Mouse (Mus musculus) liver, embryonic 11.5 days (tissue): ENCODE data around the gene Myct1. TPM values are rescaled to one million over a fixed set of nuclear protein-coding genes. Genes with fewer than 3 reads are reported as not detected.

ENCODE experiments used
- ATAC-seq: fragments of 200-750 bp; cut with Nextera tagmentation; replicated peaks from 2 replicates; pipeline ENCODE4 v1.8.0; 2017; ENCODE audit warnings: moderate number of reproducible peaks, mild to moderate bottlenecking, moderate TSS enrichment, moderate library complexity; ENCODE audit not compliant: low FRiP score
- DNase-seq: peaks from one replicate; pipeline ENCODE4 v3.0.0-alpha.2; 2017; ENCODE audit warnings: low spot score
- H3K27ac ChIP-seq: fragments of 300-500 bp; sonication (generic); 2 replicates; pipeline ENCODE4 v1.5.1; 2014; ENCODE audit warnings: mild to moderate bottlenecking, low read depth, low read length, control low read depth
- H3K27me3 ChIP-seq: fragments of 300-500 bp; sonication (generic); replicated peaks from 2 replicates; pipeline ENCODE4 v1.6.1; 2014; ENCODE audit warnings: low read length, mixed read lengths; ENCODE audit not compliant: control insufficient read depth, insufficient read depth
- H3K36me3 ChIP-seq: fragments of 300-500 bp; sonication (generic); 2 replicates; pipeline ENCODE4 v1.6.1; 2014; ENCODE audit warnings: mild to moderate bottlenecking, low read length, moderate library complexity, mixed read lengths; ENCODE audit not compliant: control insufficient read depth, insufficient read depth
- H3K4me1 ChIP-seq: fragments of 300-500 bp; sonication (generic); replicated peaks from 2 replicates; pipeline ENCODE4 v1.6.1; 2014; ENCODE audit warnings: low read length, mixed read lengths; ENCODE audit not compliant: control insufficient read depth, insufficient read depth
- H3K4me2 ChIP-seq: fragments of 300-500 bp; sonication (generic); 2 replicates; pipeline ENCODE4 v1.6.1; 2014; ENCODE audit warnings: mild to moderate bottlenecking, control low read depth, moderate library complexity
- H3K4me3 ChIP-seq: fragments of 300-500 bp; sonication (generic); 2 replicates; pipeline ENCODE4 v1.5.1; 2014; ENCODE audit warnings: low read depth, low read length, control low read depth
- H3K9ac ChIP-seq: fragments of 300-500 bp; sonication (generic); 2 replicates; pipeline ENCODE4 v1.6.1; 2014; ENCODE audit warnings: low read depth, low read length, control low read depth
- H3K9me3 ChIP-seq: fragments of 300-500 bp; sonication (generic); 2 replicates; pipeline ENCODE4 v1.6.1; 2016; ENCODE audit warnings: low read length, inconsistent platforms, mixed read lengths; ENCODE audit not compliant: control insufficient read depth
- WGBS: fragments of 180-500 bp; shearing (Covaris S2); extraction: QIAGEN DNeasy Blood & Tissue Kit; methylation state at CpG from one replicate; pipeline ENCODE4 v1.1.7; 2014; 5-methylcytosine and 5-hydroxymethylcytosine counted together
- polyA plus RNA-seq: library from polyadenylated mRNA; unstranded; fragments of >200 nt; fragmentation: Nextera tagmentation; extraction: Ambion mirVana; gene quantifications from 2 replicates; pipeline ENCODE4 v1.2.1, GENCODE M21; 2014

The Myct1 gene
- polyA plus RNA-seq, result 4.4 and 4.9 TPM in 2 replicates

DNA sequence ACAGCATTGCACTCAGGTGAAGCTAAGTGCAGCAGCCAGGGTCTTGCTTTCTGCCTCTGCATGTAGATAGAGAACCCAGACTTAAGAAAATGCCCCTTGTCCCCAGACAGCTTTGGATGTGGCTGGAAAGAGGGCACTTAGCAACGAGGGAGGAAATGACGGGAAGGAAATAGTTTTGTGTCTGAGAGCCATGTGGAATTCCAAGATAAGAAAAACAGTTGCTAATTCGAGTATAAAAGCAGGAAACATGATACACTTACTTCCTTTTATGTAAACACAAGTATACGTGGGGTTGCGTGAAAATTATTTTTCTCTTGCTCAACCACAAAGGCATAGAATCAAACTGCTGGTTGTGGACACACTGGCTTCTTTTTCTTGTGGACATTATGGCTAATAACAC, at the start of gene Myct1:
Gene Myct1, plus strand, starts transcription at position 312 of the 400 bp plus-strand sequence.
- WGBS, result 15% methylated on average over 5 of the region's 5 CpGs
- ATAC-seq, result no peak; the same call in 1 of the 2 replicates
- Histone ChIP-seq H3K4me1 (no peaks in the 10 kb centered on the region), H3K9ac (no peak within 1 kb of the TSS), H3K27ac (no peak within 1 kb of the TSS), H3K36me3 (no peaks in the 10 kb centered on the region), H3K4me3 (no peak within 1 kb of the TSS), H3K4me2 (peak within 1 kb of the TSS; percentile 22; the same call in 1 of the 2 replicates), H3K9me3 (no peaks in the 10 kb centered on the region), H3K27me3 (no peaks in the 10 kb centered on the region)
- no peak for DNase-seq

GRCm38 (mm10) chr10:5546428-5546827, 47.1 kb upstream of the Myct1 start:
- ATAC-seq, result no peak
- Histone ChIP-seq H3K4me3 (no peak overlapping the region), H3K4me1 (peaks cover 3% of the 10 kb centered on the region; the same call in 1 of the 2 replicates), H3K9me3 (no peaks in the 10 kb centered on the region), H3K27ac (no peak overlapping the region), H3K27me3 (no peaks in the 10 kb centered on the region), H3K36me3 (no peaks in the 10 kb centered on the region), H3K9ac (no peak overlapping the region), H3K4me2 (no peak overlapping the region)
- WGBS, result 89% methylated on average over 5 of the region's 5 CpGs
- no peak for DNase-seq

DNA sequence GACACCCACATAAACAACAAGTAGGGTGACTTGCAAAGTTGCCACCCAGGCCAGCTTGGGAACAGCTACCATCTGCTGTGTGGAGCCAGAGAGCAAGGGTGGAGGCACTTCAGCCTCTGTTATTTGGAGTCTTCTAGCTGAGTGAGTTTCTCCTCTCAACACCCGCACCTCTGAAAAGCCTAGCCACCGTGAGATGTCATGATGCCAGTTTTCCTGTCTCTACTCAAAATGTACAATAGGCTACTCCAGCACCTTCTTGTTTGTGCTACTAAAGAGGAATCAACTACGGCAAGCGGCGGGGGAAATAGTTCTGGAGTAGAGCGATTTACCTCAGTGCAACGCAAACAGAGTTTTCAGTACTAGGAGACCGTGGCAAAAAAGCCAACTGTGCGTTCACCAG, 45.8 kb upstream of the Myct1 start:
- Histone ChIP-seq H3K27me3 (no peaks in the 10 kb centered on the region), H3K27ac (no peak overlapping the region), H3K4me2 (no peak overlapping the region), H3K9me3 (no peaks in the 10 kb centered on the region), H3K36me3 (no peaks in the 10 kb centered on the region), H3K4me3 (no peak overlapping the region), H3K4me1 (peaks cover 3% of the 10 kb centered on the region; the same call in 1 of the 2 replicates), H3K9ac (no peak overlapping the region)
- 88% methylated on average over 9 of the region's 9 CpGs for WGBS
- ATAC-seq, result no peak
- no peak for DNase-seq

DNA sequence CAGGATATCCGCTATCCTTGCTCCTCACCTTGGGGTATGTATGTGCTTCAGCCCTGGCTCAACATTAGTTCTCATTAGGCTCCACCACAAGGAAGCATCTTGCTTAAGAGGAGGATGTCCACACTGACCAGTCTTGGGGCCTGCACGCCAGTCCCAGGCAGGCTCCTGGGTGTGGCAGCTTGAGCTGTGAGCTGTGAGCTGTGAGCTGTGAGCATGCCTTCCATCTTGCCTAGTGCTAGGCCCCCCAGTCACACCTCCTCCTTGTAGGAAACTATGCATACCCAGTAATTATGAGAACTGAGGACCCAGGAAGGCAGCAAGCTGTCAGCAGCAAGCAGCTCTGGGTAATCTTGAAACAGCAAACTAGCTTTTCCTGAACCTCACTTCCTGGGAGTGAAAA, 44.9 kb upstream of the Myct1 start:
- no peak overlapping the region for H3K9ac ChIP-seq
- no peak overlapping the region for H3K4me2 ChIP-seq
- no peaks in the 10 kb centered on the region for H3K9me3 ChIP-seq
- DNase-seq (no peak), ATAC-seq (peak; percentile 44)
- H3K27me3 ChIP-seq, result no peaks in the 10 kb centered on the region
- peaks cover 3% of the 10 kb centered on the region; the same call in 1 of the 2 replicates for H3K4me1 ChIP-seq
- H3K27ac ChIP-seq, result no peak overlapping the region
- no peaks in the 10 kb centered on the region for H3K36me3 ChIP-seq
- H3K4me3 ChIP-seq, result no peak overlapping the region
- 75% methylated on average over 2 of the region's 2 CpGs for WGBS

DNA sequence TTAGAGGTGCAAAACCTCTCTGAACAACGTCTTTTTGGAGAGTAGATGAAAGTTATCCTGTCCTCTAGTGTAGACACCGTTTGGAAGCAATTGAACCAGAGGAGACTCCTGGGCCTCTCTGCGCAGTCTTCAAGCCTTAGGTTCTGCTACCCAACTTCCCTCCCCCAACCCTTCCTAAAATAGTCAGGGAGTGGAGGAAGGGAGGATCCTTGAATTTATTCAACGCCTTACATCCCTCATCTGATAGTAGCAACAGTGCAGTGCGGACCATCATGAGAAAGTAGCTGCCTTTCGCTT, 43.8 kb upstream of the Myct1 start:
- no peaks in the 10 kb centered on the region for H3K36me3 ChIP-seq
- H3K9me3 ChIP-seq, result no peaks in the 10 kb centered on the region
- DNase-seq (no peak), ATAC-seq (no peak)
- peak overlapping the region; percentile 37 for H3K9ac ChIP-seq
- H3K27ac ChIP-seq, result no peak overlapping the region
- WGBS, result 12% methylated on average over 6 of the region's 6 CpGs
- peak overlapping the region; percentile 58 for H3K4me3 ChIP-seq
- H3K4me2 ChIP-seq, result peak overlapping the region; percentile 92
- H3K27me3 ChIP-seq, result no peaks in the 10 kb centered on the region
- H3K4me1 ChIP-seq, result peaks cover 3% of the 10 kb centered on the region; the same call in 1 of the 2 replicates

- DNase-seq (peak; percentile 61), ATAC-seq (peak; percentile 75)
- no peaks in the 10 kb centered on the region for H3K9me3 ChIP-seq
- H3K4me1 ChIP-seq, result peaks cover 3% of the 10 kb centered on the region; the same call in 1 of the 2 replicates
- H3K36me3 ChIP-seq, result no peaks in the 10 kb centered on the region
- 1% methylated on average over 44 of the region's 44 CpGs for WGBS
- no peak overlapping the region for H3K27ac ChIP-seq
- peak overlapping the region; percentile 92 for H3K4me2 ChIP-seq
- peak overlapping the region; percentile 58 for H3K4me3 ChIP-seq
- H3K9ac ChIP-seq, result peak overlapping the region; percentile 37
- no peaks in the 10 kb centered on the region for H3K27me3 ChIP-seq
Measured at GRCm38 (mm10) chr10:5550168-5551021, 43.2 kb upstream of the Myct1 start.

GRCm38 (mm10) chr10:5551382-5551781, 42.2 kb upstream of the Myct1 start, which contains the start of gene Syne1:
Syne1 (minus strand) TSS chr10:5551482.
- 70% methylated on average over 5 of the region's 5 CpGs for WGBS
- ATAC-seq, result no peak
- Histone ChIP-seq H3K9me3 (no peaks in the 10 kb centered on the region), H3K36me3 (no peaks in the 10 kb centered on the region), H3K27me3 (no peaks in the 10 kb centered on the region), H3K4me2 (peak within 1 kb of the TSS; percentile 92), H3K9ac (peak within 1 kb of the TSS; percentile 37), H3K4me3 (peak within 1 kb of the TSS; percentile 58), H3K27ac (no peak within 1 kb of the TSS), H3K4me1 (peaks cover 3% of the 10 kb centered on the region; the same call in 1 of the 2 replicates)
- no peak for DNase-seq

DNA sequence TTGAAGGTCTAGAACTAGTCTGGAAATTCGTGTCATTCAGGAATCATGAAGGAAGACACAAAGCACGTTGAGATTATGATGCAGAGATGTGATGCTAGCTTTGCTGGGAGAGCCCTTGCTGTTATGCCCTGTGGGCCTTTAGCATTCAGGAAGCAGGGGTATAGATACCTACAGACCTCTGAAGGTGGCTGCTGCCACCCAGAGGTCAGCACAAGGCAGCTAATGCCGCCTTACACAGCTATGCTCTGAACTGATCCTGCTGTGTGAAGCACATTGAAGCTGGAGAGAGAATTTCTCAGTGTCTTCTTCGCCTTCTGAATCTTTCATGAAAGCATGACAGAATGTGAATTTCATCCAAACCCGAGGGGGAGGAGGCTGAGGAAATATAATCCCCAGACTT, 38.6 kb upstream of the Myct1 start:
- Histone ChIP-seq H3K4me2 (no peak overlapping the region), H3K27ac (no peak overlapping the region), H3K27me3 (no peaks in the 10 kb centered on the region), H3K4me3 (no peak overlapping the region), H3K9me3 (no peaks in the 10 kb centered on the region), H3K36me3 (no peaks in the 10 kb centered on the region), H3K4me1 (no peaks in the 10 kb centered on the region), H3K9ac (no peak overlapping the region)
- ATAC-seq, result 0 out of 2 replicates have a peak, but pooled peaks have one; percentile 57
- 21% methylated on average over 5 of the region's 5 CpGs for WGBS
- no peak for DNase-seq

GRCm38 (mm10) chr10:5558808-5559207, 34.8 kb upstream of the Myct1 start:
- H3K27me3 ChIP-seq, result no peaks in the 10 kb centered on the region
- no peak overlapping the region for H3K9ac ChIP-seq
- ATAC-seq (no peak), DNase-seq (no peak)
- no peak overlapping the region for H3K4me3 ChIP-seq
- H3K9me3 ChIP-seq, result no peaks in the 10 kb centered on the region
- no peak overlapping the region for H3K4me2 ChIP-seq
- H3K4me1 ChIP-seq, result no peaks in the 10 kb centered on the region
- H3K27ac ChIP-seq, result no peak overlapping the region
- H3K36me3 ChIP-seq, result no peaks in the 10 kb centered on the region
